13 mouse cellular contexts compared by ENCODE assay signal in genomic region chr3:123628795-123629194, GRCm38 (mm10).
DNase-seq lines count a peak whose midpoint lies in the region; ATAC-seq and TF ChIP-seq lines count a peak whose summit lies in the region.
"Had no signal": no experiment of that assay in that cellular context is flagged by ENCODE, and none has a peak within 500 bp of the region (broad histone marks: within the 10 kb centered on the region; RNA-seq: fewer than 3 reads in every experiment).

No protein-coding gene starts in this region.

- CTCF ChIA-PET in Patski (lab: Charles Lee): interaction anchor here (1.1 to 1.5 kb wide), 3 partner anchors 10 to 73 kb away, joined by 3 to 5 read pairs (median 4); no protein-coding TSS in a partner anchor

- POLR2A ChIA-PET in Patski (lab: Charles Lee): no interaction called here

- H3K4me3 ChIP-seq in intestine, postnatal 0 days (ENCODE audit: low read depth, low read length): no peak overlapping the region
- no peak overlapping the region for H3K4me3 ChIP-seq in intestine, embryonic 15.5 days (replicated peaks)
- H3K4me3 ChIP-seq: embryonic facial prominence, embryonic 15.5 days had no signal

- WGBS in intestine, postnatal 0 days: 86% methylated on average over 6 of the region's 6 CpGs
- 88% methylated on average over 6 of the region's 6 CpGs for WGBS in intestine, embryonic 15.5 days

- in situ Hi-C loops in Patski (cut with MboI; ENCODE audit: low pct_unique_long_range_greater_than_20kb): no loop called here

- no peak overlapping the region for H3K27ac ChIP-seq in intestine, postnatal 0 days (ENCODE audit: low read depth, low read length)
- H3K27ac ChIP-seq in intestine, embryonic 15.5 days: no peak overlapping the region
- H3K27ac ChIP-seq: embryonic facial prominence, embryonic 15.5 days had no signal

- no peaks in the 10 kb centered on the region for H3K27me3 ChIP-seq in intestine, postnatal 0 days (replicated peaks; ENCODE audit: control insufficient read depth, insufficient read depth, low read length)
- H3K27me3 ChIP-seq in intestine, embryonic 15.5 days (replicated peaks): no peaks in the 10 kb centered on the region
- no peaks in the 10 kb centered on the region for H3K27me3 ChIP-seq in Patski
- H3K27me3 ChIP-seq: embryonic facial prominence, embryonic 15.5 days had no signal

- ATAC-seq in intestine, postnatal 0 days: no peak
- no peak for ATAC-seq in intestine, embryonic 15.5 days
- ATAC-seq in Patski: no peak
- peak; percentile 84 for ATAC-seq in megakaryocyte-erythroid progenitor cell, adult 5-6 weeks (replicated peaks; ENCODE audit: low FRiP score, low TSS enrichment, poor library complexity, severe bottlenecking)
- ATAC-seq: forebrain, embryonic 16.5 days had no signal

- no peak overlapping the region for H3K9ac ChIP-seq in intestine, postnatal 0 days (ENCODE audit: low read depth, low read length)
- no peak overlapping the region for H3K9ac ChIP-seq in intestine, embryonic 15.5 days
- H3K9ac ChIP-seq: embryonic facial prominence, embryonic 15.5 days had no signal

- H3K4me1 ChIP-seq in intestine, postnatal 0 days (replicated peaks; ENCODE audit: control insufficient read depth, insufficient read depth, low read length): no peaks in the 10 kb centered on the region
- H3K4me1 ChIP-seq in intestine, embryonic 15.5 days (replicated peaks): no peaks in the 10 kb centered on the region
- H3K4me1 ChIP-seq: embryonic facial prominence, embryonic 15.5 days had no signal

- peak; percentile 9 for DNase-seq in right cerebral cortex, postnatal 14 days
- DNase-seq in right cerebral cortex, postnatal 4 days: no peak
- DNase-seq in Patski (ENCODE audit: low read depth, low spot score): no peak
- DNase-seq in adrenal gland, postnatal 25 days: no peak
- DNase-seq: cerebellum, adult 8-10 months; gastrocnemius, postnatal 36 days; kidney, adult 2 months; thymus, adult 18-20 months had no signal

- no peaks in the 10 kb centered on the region for H3K9me3 ChIP-seq in intestine, postnatal 0 days (ENCODE audit: control insufficient read depth)
- H3K9me3 ChIP-seq in intestine, embryonic 15.5 days: no peaks in the 10 kb centered on the region
- H3K9me3 ChIP-seq: embryonic facial prominence, embryonic 15.5 days had no signal

- no peak overlapping the region for H3K4me2 ChIP-seq in intestine, postnatal 0 days (replicated peaks; ENCODE audit: low read depth)
- H3K4me2 ChIP-seq in intestine, embryonic 15.5 days (replicated peaks): no peak overlapping the region
- H3K4me2 ChIP-seq: embryonic facial prominence, embryonic 15.5 days had no signal

- TF ChIP-seq CTCF in intestine, postnatal 0 days (IDR thresholded peaks at IDR 0.05; ENCODE audit: low read depth): peak; percentile 35
- TF ChIP-seq CTCF in Patski (IDR thresholded peaks at IDR 0.05): peak; percentile 54

- no peaks in the 10 kb centered on the region for H3K36me3 ChIP-seq in intestine, postnatal 0 days (ENCODE audit: control insufficient read depth, insufficient read depth)
- H3K36me3 ChIP-seq in intestine, embryonic 15.5 days: no peaks in the 10 kb centered on the region
- H3K36me3 ChIP-seq: embryonic facial prominence, embryonic 15.5 days had no signal
